Mouse (Mus musculus) limb, embryonic 14.5 days (tissue): Measurements from ENCODE around the gene Oaz3. TPM values are rescaled to one million over a fixed set of nuclear protein-coding genes. Genes with fewer than 3 reads are reported as not detected.

Experiments
- ATAC-seq: fragments of 200-750 bp; cut with Nextera tagmentation; 2 replicates; pipeline ENCODE4 v1.8.0; 2017; ENCODE audit warnings: low read depth, moderate number of reproducible peaks, moderate TSS enrichment; ENCODE audit not compliant: low FRiP score
- DNase-seq: peaks from one replicate; pipeline ENCODE4 v3.0.0-alpha.2; 2015; ENCODE audit warnings: low spot score
- H3K27ac ChIP-seq: fragments of 300-500 bp; sonication (generic); replicated peaks from 2 replicates; pipeline ENCODE4 v1.5.1; 2014; ENCODE audit warnings: low read depth, mild to moderate bottlenecking, low read length, moderate library complexity, mixed read lengths
- H3K27me3 ChIP-seq: fragments of 300-500 bp; sonication (generic); 2 replicates; pipeline ENCODE4 v1.6.1; 2014; ENCODE audit warnings: low read length, mixed read lengths; ENCODE audit not compliant: control insufficient read depth, insufficient read depth
- H3K36me3 ChIP-seq: fragments of 300-500 bp; sonication (generic); 2 replicates; pipeline ENCODE4 v1.6.1; 2014; ENCODE audit warnings: mild to moderate bottlenecking, low read length, moderate library complexity, mixed read lengths; ENCODE audit not compliant: control insufficient read depth, insufficient read depth
- H3K4me1 ChIP-seq: fragments of 300-500 bp; sonication (generic); 2 replicates; pipeline ENCODE4 v1.6.1; 2014; ENCODE audit warnings: antibody characterized with exemption, low read length, mixed read lengths; ENCODE audit not compliant: control insufficient read depth, insufficient read depth
- H3K4me2 ChIP-seq: fragments of 300-500 bp; sonication (generic); replicated peaks from 2 replicates; pipeline ENCODE4 v1.6.1; 2014; ENCODE audit warnings: low read depth, mild to moderate bottlenecking, low read length, moderate library complexity; ENCODE audit not compliant: severe bottlenecking
- H3K4me3 ChIP-seq: fragments of 300-500 bp; sonication (generic); replicated peaks from 2 replicates; pipeline ENCODE4 v1.5.1; 2014; ENCODE audit warnings: low read length
- H3K9ac ChIP-seq: fragments of 300-500 bp; sonication (generic); 2 replicates; pipeline ENCODE4 v1.6.1; 2014; ENCODE audit warnings: mild to moderate bottlenecking, low read depth, low read length, moderate library complexity; ENCODE audit not compliant: severe bottlenecking
- H3K9me3 ChIP-seq: fragments of 300-500 bp; sonication (generic); 2 replicates; pipeline ENCODE4 v1.6.1; 2016; ENCODE audit warnings: low read length; ENCODE audit not compliant: control insufficient read depth
- POLR2A ChIP-seq: fragments of 200-500 bp; IDR thresholded peaks from 2 replicates; pipeline ENCODE4 v1.8.0; 2012; ENCODE audit warnings: inconsistent platforms, mild to moderate bottlenecking, moderate library complexity, borderline replicate concordance; ENCODE audit not compliant: insufficient read depth, insufficient read length; ENCODE audit errors: extremely low read depth
- WGBS: fragments of 180-500 bp; shearing (Covaris S2); extraction: QIAGEN DNeasy Blood & Tissue Kit; methylation state at CpG from one replicate; pipeline ENCODE4 v1.1.7; 2014; 5-methylcytosine and 5-hydroxymethylcytosine counted together
- polyA plus RNA-seq, 2 experiments: library from polyadenylated mRNA; depleted of rRNA in 1 of 2; stranded (reverse) in 1 of 2; unstranded in 1 of 2; fragments of >200 nt; fragmentation: Nextera tagmentation in 1 of 2; extraction: Ambion mirVana in 1 of 2; gene quantifications; 2 replicates each; pipeline versions ENCODE4 v1.2.1 to v1.2.3; 2012 to 2014

The Oaz3 gene
- polyA plus RNA-seq (2012; rRNA removed) (0.30 and 0.31 TPM in 2 replicates), polyA plus RNA-seq (2014; fragmentation: Nextera tagmentation; extraction: Ambion mirVana) (0.26 TPM in 1 of 2 replicates, not detected in the other)

DNA sequence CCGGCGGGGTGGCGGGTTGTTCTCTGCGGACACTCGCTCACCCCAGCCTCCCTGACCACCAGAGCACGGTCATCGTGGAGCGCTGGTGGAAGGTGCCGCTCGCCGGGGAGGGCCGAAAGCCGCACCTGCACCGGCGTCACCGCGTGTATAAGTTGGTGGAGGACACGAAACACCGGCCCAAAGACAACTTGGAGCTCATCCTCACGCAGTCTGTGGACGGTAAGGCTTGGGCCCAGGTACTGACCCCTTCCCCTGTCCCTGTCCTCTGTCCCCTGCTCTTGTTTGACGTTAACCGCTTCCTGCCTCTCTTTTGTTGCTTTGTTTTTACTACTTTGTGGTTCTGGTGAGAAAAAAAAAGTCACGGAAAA is at the start of gene Oaz3:
Gene Oaz3, minus strand, starts transcription at position 319 of the 368 bp plus-strand sequence.
- DNase-seq (no peak), ATAC-seq (no peak)
- under 1% methylated on average over 24 of the region's 24 CpGs for WGBS
- H3K4me3 ChIP-seq = peak within 1 kb of the TSS; percentile 92
- peak within 1 kb of the TSS; percentile 70 for H3K4me2 ChIP-seq
- no peaks in the 10 kb centered on the region for H3K27me3 ChIP-seq
- no peaks in the 10 kb centered on the region for H3K9me3 ChIP-seq
- H3K9ac ChIP-seq = peak within 1 kb of the TSS; percentile 84
- H3K27ac ChIP-seq = 0 out of 2 replicates have a peak within 1 kb of the TSS, but pooled peaks have one; percentile 15
- peaks cover 40% of the 10 kb centered on the region for H3K36me3 ChIP-seq
- TF ChIP-seq POLR2A = no peak
- peaks cover 6% of the 10 kb centered on the region; the same call in 1 of the 2 replicates for H3K4me1 ChIP-seq

DNA sequence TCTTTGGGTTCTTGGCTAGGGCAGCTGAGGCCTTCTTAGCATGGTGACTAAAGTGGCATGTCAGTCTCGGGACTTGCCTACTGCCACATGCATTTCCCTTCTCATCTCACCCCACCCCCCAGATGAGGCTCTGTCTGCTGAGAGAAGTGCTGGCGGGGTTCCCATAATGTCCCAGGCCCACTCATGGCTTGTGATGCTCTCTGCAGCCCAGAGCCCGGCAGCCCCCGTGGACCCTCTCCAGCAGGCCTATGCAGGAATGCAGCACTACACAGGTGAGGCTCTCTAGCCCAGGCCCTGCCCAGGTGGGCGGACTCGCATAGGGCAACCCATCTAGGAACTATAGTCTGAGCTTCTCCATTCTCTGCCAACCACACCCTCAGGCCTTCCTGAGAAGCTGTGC is 43.9 kb upstream of the Oaz3 start:
- WGBS = 74% methylated on average over 6 of the region's 6 CpGs
- H3K36me3 ChIP-seq = peaks cover under 1% of the 10 kb centered on the region; the same call in 1 of the 2 replicates
- peaks cover 5% of the 10 kb centered on the region; the same call in 1 of the 2 replicates for H3K4me1 ChIP-seq
- no peak overlapping the region for H3K27ac ChIP-seq
- ATAC-seq (no peak), DNase-seq (no peak)
- no peaks in the 10 kb centered on the region for H3K9me3 ChIP-seq
- no peak overlapping the region for H3K4me3 ChIP-seq
- no peak for TF ChIP-seq POLR2A
- no peaks in the 10 kb centered on the region for H3K27me3 ChIP-seq
- no peak overlapping the region for H3K4me2 ChIP-seq
- H3K9ac ChIP-seq = no peak overlapping the region

DNA sequence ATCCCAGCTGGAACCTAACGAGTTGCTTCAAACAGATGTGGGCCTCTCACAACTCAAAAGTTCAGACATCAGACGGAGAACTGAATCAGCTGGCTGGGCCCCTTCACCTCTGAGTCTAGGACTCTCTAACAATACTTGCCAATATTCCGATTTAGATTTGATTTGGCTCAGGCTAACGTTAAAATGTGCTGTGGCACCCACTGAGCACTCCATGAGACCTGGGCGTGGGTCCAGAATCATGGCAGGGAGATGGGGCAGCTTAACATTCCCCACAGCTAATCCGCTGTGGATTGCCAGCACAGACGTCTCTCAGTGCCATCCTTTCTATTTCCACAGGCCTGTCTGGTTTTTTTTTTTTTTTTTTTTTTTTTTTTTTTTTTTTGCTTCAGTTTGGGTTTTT is 42.2 kb upstream of the Oaz3 start:
- ATAC-seq (no peak), DNase-seq (no peak)
- no peak overlapping the region for H3K27ac ChIP-seq
- no peaks in the 10 kb centered on the region for H3K9me3 ChIP-seq
- no peak overlapping the region for H3K9ac ChIP-seq
- H3K4me1 ChIP-seq = peaks cover 5% of the 10 kb centered on the region; the same call in 1 of the 2 replicates
- H3K4me2 ChIP-seq = no peak overlapping the region
- H3K36me3 ChIP-seq = no peaks in the 10 kb centered on the region; the same call in 1 of the 2 replicates
- H3K27me3 ChIP-seq = no peaks in the 10 kb centered on the region
- 57% methylated on average over 7 of the region's 7 CpGs for WGBS
- no peak for TF ChIP-seq POLR2A
- H3K4me3 ChIP-seq = no peak overlapping the region

DNA sequence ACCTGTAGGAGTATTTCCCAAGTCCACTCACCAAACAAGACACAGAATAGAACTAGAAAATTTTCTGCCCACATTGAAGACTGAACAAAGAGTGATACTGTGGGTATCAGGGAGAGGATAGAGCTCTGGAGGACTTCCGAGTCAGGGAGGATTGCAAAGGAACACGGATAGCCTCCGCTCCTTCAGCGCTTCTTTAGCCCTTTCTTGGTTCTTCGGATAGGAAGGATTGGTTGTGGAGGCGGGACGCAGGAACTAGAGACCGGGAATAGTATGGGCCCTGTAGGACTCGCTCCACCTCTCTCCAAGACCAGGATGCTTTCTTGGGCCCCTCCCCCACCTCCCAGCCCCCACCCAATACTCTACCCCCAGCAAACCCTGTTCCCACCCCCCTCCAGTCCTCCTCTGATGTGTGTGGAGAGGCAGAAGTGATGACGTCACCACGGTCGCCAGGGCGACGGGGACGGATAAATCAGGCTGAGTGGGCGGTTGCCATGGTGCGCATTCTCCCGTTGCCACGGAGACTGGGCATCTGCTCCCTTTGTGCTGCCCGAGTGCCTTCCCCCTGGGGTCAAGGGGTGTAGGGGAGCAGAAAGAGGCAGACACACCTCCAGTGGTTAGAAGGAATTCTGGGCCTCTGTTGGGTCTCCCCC is 40.2 kb upstream of the Oaz3 start:
- H3K4me2 ChIP-seq = no peak overlapping the region
- ATAC-seq = no peak

DNA sequence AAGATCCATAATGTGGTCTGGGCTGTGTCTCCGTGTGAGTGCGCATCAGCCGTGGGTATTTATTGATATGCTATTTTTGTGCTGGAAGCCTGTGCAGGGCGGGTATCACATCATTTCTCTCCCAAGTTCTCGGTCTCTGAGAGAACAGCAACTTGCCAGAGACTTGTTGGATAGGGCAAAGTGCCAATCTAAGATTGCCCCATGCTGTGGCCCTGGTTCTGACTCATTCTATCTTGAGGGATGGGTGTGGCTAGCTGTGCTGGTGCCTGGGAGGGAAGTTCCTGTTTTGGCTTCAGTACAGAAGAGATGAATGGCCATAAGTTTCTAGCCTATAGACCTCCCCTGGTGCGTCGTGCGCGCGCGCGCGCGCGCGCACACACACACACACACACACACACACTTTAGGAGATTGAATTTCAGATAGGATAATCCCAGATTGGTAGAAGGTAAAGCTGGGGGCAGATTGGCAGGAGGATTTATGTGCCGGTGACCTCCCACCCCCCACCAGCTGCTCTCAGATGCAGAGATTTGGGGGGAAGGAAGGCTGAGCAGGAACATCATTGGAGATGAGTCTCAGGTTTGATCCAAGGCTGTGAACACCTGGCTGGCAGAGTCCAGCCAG is 39.2 kb upstream of the Oaz3 start:
- DNase-seq = no peak
- no peak overlapping the region for H3K4me2 ChIP-seq
- H3K27me3 ChIP-seq = 0 out of 2 replicates have a peak, but pooled peaks cover 10% of the 10 kb centered on the region
- ATAC-seq = no peak
- no peak overlapping the region for H3K27ac ChIP-seq
- no peaks in the 10 kb centered on the region for H3K36me3 ChIP-seq
- peaks cover 5% of the 10 kb centered on the region; the same call in 1 of the 2 replicates for H3K4me1 ChIP-seq
- WGBS = 91% methylated on average over 17 of the region's 17 CpGs
- H3K9me3 ChIP-seq = no peaks in the 10 kb centered on the region
- no peak for TF ChIP-seq POLR2A
- no peak overlapping the region for H3K9ac ChIP-seq
- no peak overlapping the region for H3K4me3 ChIP-seq

More for the DNA sequence above, 40.2 kb upstream of the Oaz3 start:
- Histone ChIP-seq H3K27ac (no peak overlapping the region), H3K4me3 (no peak overlapping the region), H3K9me3 (no peaks in the 10 kb centered on the region), H3K4me1 (peaks cover 5% of the 10 kb centered on the region; the same call in 1 of the 2 replicates), H3K36me3 (no peaks in the 10 kb centered on the region), H3K27me3 (0 out of 2 replicates have a peak, but pooled peaks cover 1% of the 10 kb centered on the region), H3K9ac (no peak overlapping the region)
- DNase-seq = no peak
- WGBS = 29% methylated on average over 19 of the region's 20 CpGs
- TF ChIP-seq POLR2A = no peak
